Mouse (Mus musculus) stomach, postnatal 0 days (tissue): Measurements from ENCODE around the gene Hist1h3f.

Experiments used
- CTCF ChIP-seq: IDR thresholded peaks from 2 replicates; pipeline ENCODE4 v1.5.1; 2016; ENCODE audit warnings: antibody characterized with exemption, low read depth, mild to moderate bottlenecking, moderate library complexity
- EP300 ChIP-seq: optimal IDR thresholded peaks from 2 replicates; pipeline ENCODE3; 2016; ENCODE audit warnings: antibody characterized with exemption

DNA sequence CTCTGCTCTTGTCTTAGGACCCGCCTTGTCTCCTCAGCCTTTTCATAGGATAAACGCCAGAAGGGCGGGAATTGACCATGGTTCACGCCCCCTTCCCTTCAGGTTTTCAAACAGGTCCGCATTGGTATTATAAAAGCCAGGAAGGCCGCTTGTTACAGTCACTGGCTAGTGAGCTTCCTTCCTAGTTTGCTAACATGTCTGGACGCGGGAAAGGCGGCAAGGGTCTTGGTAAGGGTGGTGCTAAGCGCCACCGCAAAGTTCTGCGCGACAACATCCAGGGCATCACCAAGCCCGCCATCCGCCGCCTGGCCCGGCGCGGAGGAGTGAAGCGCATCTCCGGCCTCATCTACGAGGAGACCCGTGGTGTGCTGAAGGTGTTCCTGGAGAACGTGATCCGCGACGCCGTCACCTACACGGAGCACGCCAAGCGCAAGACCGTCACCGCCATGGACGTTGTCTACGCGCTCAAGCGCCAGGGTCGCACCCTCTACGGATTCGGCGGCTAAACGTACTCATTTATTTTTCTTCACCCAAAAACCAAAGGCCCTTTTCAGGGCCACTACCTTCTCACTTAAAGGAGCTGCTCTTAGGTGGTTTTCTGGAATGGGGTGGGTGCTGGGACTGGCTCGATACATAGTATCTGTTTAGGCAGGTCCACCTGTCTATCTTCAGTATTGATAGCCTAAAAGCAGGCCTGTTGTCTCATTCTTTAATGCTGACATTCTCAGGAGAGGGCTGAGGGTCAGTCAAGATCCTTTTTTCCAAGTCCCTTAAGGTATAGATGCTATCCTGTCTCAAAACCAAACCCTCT lies 37.8 kb downstream of the Hist1h3f start, which contains the start of gene Hist1h4d:
- no peak for TF ChIP-seq CTCF
- TF ChIP-seq EP300, result peak; percentile 91
